Mouse (Mus musculus) ovary, adult 18-20 months (tissue): ENCODE measurements at regions not wholly inside any gene's neighbourhood (a gene's known extent, or its start where the extent isn't known, plus 50 kb on each side); places are given as distances from the start of the nearest gene placed in this dataset.

Source experiments
- DNase-seq: peaks from one replicate; pipeline ENCODE4 v3.0.0; 2022; ENCODE audit warnings: low spot score, mixed read lengths

DNA sequence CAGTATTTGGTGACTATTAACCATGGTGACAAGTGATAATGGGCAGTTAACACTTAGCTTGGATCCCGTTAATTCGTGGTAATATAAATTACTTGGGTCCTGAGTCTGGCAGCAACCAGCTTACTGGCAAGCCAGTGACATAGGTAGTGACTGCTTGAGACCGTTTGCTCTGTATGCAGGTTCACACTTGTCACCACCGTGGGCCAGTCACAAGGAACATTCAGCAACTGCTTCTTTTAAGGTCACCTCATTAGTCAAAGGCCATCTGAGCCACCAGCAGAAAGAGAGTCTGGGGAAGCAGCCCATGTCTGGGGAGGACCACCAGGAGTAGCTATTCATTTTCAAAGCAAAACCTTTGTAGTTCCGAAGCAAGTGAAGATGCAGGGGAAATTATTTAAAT is 220.3 kb upstream of the Mgmt start:
- no peak for DNase-seq

DNA sequence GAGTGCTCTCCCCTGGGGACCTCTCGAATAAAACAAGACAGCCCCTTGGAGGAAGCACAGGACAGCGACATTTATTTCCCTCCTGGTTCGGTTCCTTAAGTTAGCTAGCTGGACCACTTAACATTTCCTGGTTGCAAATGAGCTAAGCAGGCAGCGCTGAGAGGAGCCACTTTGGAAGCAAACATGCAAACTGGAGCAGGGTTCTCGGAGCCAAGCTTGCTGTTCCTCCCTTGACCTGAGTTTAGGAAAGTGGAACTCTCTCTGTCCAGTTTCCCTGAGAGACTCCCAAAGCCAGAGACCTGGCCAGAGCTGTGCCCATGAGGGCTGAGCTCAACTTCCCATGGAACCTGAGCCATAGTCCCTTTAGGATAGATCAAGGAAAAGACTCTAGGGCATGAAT is 219.4 kb upstream of the Mgmt start:
- no peak for DNase-seq

DNA sequence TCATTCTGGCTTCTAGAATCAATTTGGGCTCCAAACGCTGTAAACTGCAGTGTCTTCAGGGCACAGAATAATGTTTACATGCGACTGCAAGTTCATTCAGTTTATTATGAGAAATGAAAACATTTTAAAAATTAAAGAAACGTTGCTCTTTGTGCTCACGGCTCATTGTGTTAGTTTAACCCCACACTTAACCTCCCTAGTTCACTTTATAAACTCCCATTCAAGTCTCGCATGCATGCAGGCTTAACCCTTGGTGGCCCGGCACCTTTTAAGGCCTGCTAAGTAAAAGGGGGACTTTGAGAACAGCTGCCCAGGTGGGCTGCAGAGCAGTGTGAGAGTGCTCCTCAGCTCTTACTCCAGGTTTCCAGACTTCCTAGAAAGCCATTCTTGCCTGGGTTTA is 218.3 kb upstream of the Mgmt start:
- DNase-seq = no peak

DNA sequence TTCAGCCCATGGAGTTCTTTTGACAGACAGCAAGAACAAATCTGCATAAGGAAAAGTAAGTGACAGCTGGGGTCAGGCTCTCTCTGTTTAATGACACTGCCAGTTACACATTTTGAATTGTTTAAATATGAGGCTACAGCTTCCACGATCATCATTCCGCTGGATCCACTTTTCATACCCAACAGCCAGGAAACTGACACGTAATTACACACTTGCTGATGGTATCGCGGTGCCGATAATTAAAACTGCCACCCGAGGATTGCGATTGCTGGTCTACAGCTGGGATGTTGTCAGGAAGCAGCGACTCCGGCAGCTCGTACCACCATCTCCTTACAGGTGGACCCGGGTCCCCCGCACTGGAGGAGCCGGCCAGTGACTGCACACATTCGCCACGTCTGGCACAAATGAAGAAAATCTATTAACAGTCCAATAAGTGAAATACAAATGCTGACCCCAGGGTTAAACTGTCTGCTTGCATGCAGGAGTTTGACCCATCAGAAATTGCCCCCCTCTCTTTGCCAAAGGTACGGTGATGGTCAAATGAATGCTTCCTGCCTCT is 217.3 kb upstream of the Mgmt start:
- no peak for DNase-seq

DNA sequence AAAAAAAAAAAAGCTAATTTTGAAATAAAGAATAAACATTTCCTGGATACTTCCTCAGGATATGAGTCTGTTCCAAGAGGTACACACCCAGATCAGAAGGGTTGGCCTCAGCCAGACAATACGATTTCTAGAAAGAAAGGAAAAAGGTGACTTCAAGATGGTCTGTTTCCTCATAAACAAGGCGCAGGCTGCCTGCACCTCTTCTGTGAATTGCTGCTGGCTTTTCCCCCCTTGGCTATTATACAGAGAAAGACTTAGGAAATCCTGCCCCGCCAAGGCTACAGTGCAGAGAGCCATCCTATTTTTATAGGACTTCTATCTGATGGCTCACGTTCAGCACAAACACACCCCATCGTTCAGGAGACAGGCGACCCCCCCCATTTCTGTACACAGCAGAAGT is 204.8 kb upstream of the Mgmt start:
- no peak for DNase-seq

DNA sequence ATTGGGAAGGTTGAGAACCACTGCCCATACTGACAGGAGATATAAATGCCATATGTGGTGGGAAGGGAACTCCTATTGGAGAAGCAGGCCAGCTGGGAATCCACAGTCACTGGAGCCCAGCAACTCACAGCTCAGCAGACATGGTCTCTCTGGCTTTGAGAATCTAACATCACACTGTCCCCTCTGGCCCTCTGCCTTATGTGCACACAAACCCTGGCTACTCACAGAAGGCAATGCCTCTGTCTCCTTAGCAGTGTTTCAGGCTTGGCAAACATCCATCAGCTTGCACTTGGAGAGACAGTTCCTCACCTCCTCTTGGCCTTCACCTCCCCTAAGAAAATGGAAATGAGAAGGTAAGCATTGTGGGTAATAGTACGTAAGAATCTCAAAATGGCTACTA is 188.2 kb upstream of the Mgmt start:
- no peak for DNase-seq

DNA sequence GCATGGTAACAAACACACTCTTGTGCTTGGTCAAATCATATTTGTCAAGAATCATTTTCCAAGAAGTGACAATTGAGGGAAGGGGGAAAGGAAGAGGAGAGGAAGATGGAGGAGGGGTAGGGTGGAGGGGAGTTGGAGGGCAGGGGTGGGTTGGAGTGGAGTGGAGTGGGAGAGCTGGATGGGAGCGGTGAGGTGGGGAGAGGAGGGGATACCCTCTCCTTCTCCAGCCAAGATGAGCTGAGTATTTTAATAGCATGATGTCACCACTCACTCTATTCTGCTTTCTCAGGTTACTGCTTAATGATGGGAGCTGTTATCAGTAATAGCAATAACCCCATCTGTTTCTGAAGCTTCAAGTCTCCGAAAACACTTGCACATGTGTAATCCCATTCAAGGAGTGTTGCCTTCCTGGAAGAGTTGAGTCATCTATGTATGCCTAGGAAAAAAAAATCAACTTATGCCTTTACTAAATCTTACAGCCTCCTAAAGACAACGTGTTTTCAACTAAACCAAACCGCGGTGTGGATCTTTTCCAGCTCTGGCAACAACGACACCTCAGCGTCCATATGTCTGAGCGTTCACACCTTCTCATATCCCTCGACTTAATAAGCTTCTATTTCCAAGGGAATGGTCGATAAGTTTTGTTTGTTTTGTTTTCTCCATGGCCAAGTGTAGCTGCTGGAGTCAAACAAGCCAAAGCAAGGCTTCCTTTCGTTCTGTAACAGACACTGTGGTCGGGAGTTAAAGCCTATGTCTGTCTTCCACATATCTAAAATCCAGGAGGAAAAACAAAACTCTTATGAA is 187.0 kb upstream of the Mgmt start:
- no peak for DNase-seq

DNA sequence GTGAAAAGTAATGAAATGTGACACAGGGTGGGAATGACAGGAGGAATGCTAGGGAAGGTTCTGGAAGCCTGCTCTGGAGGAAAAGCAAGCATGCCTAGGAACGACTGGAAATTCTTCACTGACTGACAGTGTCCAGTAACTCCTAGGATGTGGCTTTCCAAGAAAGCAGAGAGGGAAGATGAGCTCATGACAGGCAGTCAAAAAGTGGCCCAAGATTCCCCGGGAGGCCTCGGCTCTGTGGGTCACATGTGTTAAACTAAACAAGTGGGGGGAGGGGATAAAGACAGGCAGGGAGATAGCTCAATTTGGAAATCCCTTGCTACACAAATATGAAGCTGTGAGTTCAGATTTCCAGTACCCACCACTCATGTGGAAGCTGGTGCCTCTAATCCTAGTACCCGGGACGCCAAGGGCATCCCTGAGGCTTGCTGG is 186.4 kb upstream of the Mgmt start:
- DNase-seq = no peak

DNA sequence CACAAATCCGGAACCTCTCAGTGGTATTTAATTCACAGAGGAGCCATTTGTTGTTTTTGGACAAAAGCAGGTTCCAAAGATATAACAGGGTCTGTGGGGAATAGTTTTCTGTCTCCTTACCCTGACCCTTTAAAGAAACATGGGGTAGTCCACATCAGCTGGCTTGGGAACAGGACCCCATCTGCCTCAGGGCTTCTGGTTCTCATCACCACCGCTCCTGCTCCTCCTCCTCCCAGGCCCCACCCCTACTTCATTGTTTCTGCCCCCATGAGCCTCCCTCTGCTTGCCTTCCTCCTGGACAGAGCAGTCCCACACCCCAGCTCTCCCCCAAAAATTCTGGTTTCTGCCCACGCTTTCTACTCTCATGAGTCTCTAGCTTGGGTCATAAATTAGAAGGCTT is 183.8 kb upstream of the Mgmt start:
- no peak for DNase-seq

DNA sequence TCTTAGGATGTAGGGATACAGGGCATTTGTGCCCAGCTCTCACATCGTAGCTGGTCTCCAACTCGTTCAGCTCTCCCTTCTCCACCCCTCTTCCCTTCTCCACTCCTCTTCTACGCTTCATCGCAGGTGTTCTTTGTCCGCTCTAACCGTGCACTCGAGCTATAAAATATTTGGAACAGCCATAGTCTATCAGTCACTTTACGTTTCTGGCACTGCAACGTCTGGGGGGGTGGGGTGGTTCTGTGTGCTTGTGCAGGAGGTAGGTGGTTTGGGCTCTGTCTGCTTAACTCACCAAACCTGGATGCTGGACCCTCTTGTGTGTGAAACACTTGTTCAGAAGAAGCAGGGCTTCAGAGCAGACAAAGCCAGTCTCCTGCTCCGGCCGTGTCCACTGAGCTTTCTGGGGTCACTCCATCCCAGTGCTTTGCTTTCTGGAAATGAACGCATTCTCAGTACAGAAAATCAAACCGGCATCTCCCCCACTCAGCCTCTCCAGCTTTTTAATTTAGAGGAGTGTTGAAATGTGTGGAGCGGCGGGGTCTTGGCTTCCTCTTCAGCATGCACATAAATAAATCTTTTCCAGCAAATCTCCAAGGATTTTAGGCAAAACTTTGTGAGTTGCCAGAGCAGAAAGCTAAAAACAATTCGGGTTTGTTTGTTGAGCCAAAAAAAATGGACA is 181.3 kb upstream of the Mgmt start:
- DNase-seq = no peak

DNA sequence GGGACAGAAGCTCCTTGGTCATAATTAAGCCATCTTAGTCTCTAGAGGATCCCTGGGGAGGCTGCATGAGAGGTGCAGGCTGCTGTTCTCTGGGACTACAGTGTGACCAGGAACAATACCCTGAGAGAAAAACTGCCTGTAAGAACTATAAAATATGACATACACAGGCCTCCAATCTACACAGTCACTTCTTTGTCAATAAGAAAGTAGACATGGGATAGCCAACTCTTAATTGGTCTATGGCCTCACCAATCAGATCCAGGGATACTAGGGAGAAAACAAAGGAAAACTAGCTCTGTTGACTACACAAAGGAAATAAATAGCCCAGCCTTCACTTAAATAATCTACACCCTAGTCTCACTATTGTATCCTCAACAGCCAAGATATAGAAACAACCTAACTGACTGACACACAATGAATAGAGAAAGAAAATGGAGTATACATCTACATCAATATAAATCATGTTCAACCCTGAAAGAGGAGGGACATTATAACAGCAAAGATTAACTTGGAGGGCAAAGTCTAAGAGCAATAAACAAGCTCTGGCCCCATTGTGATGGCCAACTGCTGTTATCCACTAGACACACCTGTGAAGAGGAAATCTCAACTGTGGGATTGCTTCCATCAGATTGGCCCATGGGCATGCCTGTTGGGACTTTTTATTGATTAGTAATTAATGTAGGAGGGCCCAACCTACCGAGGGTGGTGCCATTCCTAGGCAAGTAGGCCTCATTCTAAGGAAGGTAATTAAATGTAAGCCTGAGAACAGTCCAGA is 166.6 kb upstream of the Mgmt start:
- DNase-seq = no peak

DNA sequence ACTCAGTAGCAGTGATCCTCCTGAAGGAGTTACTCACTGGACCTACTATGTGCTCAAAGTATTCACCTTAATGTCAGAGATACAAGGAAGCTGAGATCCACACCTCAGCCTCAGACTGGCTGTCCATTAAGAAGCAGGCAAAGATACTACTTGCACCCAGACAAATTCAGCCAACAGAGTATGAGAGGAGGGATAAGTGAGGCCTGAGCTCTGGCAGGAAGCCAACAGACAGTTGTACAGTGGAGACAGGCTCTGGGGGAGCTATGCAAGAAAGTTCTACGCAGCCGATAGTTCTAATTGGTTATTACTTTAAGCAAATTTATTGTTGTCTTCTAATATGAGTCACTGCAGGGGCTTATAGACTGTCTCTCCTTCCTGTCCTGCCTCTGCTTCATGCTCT is 152.2 kb upstream of the Mgmt start:
- no peak for DNase-seq

DNA sequence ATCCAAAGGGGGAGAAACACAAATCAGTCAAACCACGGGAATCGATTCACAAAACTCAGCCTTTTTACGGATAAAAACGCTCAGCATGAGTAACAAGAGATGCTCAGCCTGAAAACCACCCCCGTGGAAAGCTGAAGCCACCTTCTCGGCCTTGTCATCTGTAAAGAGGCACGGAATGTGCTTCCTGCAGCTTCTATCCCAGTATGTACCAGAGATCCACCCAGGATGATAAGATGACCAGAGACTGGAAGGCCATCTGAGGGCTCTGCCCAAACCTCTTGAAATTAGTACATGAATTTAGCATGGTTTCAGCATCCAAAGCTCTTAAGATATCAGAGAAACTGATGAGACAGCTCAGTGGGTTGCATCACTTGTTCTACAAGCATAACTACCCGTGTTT is 149.0 kb upstream of the Mgmt start:
- DNase-seq = no peak

DNA sequence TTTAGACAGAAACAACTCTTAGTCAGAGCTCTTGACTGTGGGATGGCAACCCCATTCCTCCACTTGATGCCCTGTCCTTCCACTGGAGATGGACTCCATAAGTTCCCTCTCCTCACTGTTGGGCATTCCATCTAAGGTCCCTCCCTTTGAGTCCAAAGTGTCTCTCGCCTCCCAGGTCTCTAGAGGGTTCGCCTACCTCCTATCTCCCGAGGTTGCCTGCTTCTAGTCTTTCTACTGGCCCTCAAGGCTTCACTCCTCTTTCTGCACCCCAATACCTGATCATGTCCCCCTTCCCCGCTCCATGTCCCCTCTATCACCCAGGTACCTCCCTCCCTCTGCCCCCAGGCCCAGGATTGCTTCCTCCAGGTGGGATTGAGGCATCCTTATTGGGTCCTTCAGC is 142.9 kb upstream of the Mgmt start:
- no peak for DNase-seq

DNA sequence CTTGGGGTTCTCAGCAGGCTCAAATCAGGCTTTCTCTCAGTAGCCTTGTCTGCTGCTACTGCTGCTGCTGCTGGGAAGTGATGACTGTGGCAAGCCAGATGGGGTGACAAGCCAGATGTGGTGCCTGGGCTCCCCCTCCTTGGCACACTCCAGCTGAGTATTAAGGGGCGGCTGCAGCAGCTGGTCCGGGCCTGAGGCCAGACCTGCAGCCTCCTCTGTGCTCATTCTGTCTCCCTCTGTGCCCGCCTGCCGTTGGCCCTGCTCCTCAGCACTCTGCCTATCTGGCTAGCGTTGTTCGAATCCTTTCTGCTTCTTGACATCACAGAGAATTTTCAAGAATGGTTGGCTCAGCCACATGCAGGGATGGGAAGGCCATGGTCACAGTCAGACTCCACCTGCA is 139.6 kb upstream of the Mgmt start:
- DNase-seq = no peak

DNA sequence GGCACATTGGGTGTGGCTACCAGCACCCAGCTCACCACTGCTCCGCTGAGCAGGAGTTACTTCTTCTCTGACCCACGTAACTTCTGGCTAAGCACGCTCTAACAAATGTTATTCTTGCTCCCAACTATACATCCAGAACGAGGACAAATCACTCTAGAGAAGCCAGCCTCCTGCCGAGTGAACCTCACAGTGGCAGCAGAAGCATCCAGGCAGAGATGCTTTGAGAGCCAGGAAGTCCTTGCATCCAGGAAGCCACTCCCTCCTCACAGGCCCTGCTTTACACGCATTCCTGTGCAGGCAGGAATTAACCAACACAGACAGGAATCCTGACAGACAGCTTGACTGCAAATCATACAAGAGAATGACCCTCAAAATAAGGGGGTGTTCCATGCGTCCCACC is 129.4 kb upstream of the Mgmt start:
- DNase-seq = no peak

DNA sequence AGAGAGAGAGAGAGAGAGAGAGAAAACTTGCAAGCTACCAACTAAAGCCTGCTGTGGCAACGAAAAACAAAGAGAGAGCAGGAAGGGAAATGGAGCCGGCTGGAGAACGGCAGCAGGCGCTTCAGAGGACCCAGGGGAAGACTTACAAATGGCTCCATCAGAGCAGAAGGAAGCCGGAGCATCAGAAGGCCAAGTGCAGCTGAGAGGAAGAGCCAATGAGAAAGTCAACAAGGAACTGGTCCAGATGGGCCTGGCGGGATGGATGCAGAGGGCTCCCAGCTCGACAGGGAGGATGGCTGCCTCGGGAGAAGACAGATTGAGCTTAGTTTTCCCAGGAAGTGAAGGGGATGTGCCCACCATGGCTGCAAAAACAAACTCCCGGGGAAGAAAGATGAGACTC is 127.2 kb upstream of the Mgmt start:
- no peak for DNase-seq

DNA sequence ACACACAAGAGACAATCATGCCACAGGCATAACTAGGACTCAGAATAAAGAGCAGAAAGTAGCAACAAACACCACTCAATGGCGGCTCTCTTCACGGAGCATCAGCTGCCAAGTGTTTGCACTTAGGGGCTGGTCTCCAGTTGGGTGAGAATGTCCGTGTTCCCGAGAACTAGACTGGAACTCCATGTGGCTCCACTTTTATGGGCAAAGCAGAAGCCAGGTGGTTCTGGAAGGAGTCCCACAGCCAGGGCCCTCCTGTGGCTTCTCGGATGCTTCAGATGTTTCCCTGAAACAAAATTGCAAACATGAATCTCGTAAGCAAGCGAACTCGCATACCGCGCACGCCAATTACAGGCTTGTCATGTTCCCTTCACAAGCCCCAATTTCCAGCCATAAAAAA is 113.7 kb upstream of the Mgmt start:
- no peak for DNase-seq

DNA sequence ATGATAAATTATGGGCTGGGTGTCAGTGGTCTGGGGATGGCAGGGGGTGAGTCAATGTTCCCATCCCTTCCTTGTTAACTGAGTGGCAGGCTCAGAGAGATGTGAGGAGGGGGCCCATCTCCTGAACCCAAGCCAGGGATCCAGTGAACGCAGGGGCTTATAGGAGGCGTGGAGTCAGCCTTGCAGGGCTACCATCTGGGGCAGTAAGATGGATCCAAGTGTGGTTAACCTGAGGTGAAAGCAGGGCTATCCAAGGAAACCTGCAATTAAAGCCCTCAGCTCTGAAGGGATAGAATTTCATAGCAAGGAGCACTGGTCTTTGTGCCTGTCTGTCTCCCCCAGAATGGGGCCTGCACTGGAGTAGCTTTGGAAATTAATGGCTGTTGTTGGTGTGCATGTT is 103.3 kb upstream of the Mgmt start:
- DNase-seq = no peak

DNA sequence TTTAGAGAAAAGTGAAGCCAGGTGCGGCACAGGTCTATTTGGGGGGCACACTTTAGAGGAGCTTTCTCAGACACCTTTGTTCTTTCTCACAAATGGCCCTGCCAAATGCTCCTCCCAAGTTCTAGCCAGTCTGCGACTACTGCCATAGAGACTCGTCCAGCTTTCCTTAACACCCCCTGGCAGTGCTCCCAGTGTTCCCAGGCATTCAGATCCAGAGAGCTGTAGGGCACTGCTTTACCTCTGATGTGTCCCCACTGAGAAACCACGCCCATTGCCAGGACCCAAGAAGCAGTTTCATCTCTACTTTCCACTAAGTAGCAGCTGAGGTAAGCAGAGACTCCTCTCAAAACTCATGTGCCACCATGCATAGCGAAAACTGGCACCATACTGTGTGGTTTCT is 102.3 kb upstream of the Mgmt start:
- no peak for DNase-seq

DNA sequence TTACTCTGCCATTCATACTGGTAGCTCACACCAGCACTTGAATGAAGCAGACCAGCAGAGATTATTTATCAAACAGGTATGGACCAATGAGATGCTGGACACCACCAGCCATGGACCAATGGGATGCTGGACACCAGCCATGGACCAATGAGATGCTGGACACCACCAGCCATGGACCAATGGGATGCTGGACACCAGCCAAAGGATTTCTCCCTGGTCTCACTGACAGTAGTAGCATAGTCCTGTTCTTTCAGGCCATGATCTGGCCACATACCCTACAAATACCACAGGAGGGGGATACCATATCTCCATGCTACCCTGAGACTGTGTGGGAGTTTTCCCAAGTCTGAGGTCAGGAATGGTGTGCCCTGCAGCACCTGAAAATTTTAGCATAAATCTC is 98.0 kb upstream of the Mgmt start:
- no peak for DNase-seq

DNA sequence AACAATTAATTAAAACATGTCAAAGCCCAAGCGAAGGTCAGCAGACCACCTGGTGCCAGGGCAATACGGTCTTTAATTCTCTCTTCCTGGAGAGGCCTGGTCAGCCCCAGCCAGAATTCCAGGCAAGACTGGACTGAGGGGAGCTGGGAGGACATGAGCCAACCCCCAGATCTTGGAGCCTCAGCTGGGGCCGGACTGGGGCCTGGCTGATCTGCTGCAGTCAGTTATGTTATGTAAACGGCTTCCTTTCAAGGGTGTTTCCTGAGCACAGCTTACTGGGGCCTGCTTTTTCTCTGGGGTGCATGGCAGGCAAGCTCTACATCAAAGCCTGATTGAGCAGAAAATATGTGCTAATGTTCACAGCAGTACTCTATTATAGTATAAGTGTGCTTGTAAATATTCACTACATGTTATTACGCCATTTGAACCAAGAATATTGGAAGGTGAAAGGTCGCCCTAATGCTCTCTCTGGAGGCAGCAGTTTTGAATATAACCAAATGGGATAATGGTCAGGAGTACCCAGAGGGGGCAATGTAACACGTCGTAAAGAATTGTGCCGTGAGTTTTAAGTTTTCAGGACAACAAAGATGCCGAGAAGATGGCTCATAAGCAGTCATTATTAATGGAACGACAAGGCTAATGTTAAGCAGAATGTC is 96.5 kb upstream of the Mgmt start:
- DNase-seq = no peak
